Comparison of ENCODE assay signal across 7 mouse cellular contexts in the genomic region with DNA sequence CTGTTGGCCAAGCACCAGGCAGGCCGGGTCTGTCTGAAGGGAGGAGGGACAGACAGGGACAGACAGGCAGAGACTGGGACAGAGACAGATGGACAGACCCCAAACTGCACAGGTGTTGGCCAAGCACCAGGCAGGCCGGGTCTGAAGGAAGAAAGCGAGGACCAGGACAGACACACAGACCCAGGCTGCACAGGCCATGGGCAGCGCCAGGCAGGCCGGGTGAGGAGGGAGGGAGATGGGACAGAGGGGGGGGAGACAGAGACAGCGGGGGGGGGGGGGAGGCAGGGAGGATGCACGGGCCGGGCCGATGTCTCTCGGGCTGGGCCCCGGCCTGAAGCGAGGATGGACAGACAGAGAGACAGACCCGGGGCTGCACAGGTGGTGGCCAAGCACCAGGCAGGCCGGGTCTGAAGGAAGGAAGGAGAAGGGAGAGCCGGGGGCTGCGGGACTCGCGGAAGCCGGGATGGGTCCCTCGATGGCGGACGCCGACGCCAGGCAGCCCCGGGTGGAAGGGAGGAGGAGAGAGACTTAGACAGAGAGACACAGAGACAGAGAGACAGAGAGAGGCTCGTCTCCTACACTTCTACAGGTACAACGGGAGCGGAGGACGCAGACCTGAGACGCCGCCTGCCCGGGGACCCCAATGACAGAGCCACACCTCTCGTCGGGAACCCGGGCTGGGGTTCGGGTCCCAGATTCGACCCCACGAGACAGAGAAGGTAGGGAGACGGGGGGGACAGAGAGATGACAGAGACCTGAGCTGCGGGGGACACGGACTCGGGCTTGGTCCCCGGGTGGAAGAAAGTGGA. TPM values are rescaled to one million over a fixed set of nuclear protein-coding genes. Genes with fewer than 3 reads are reported as not detected.
DNase-seq lines count a peak whose midpoint lies in the region; ATAC-seq and TF ChIP-seq lines count a peak whose summit lies in the region.
"Not testable (repeated sequence)": the region's sequence is repeated elsewhere in the genome, so short reads cannot be mapped to it uniquely, and the experiment has no call there.

No protein-coding gene starts in this region.

- DNase-seq in adrenal gland, adult (ENCODE audit: inconsistent age in 2 of 2, low spot score in 1 of 2), result peak; percentile 63 to 67
- peak; percentile 75 for DNase-seq in embryo, embryonic 9.5 days (ENCODE audit: extremely low spot score)
- peak; percentile 97 for DNase-seq in heart, adult 11 months
- DNase-seq in kidney, adult 11 months, result peak; percentile 12
- DNase-seq in midbrain, embryonic 14.5 days, result peak; percentile 69
- DNase-seq in spleen, adult 2 months (ENCODE audit: low read depth in 1 of 2, low spot score in 2 of 2), result peak; percentile 35 to 42

- H3K27me3 ChIP-seq in limb, embryonic 12.5 days; midbrain, embryonic 14.5 days (ENCODE audit: control insufficient read depth, insufficient read depth, low read length); spleen, adult 2 months (ENCODE audit: control insufficient read depth, insufficient read depth, low read length): not testable (repeated sequence)

- peak; percentile 33 for ATAC-seq in limb, embryonic 12.5 days (ENCODE audit: insufficient number of reproducible peaks, insufficient read depth, low FRiP score, low TSS enrichment, low read depth)
- ATAC-seq in midbrain, embryonic 14.5 days (ENCODE audit: low FRiP score, low TSS enrichment), result peak; percentile 19

- not testable (repeated sequence) for H3K27ac ChIP-seq in limb, embryonic 12.5 days; midbrain, embryonic 14.5 days (replicated peaks; ENCODE audit: low read depth, low read length); spleen, adult 2 months (ENCODE audit: insufficient read depth, low read length)

- peaks cover 56% of the 10 kb centered on the region for H3K36me3 ChIP-seq in limb, embryonic 12.5 days
- H3K36me3 ChIP-seq in midbrain, embryonic 14.5 days (ENCODE audit: control insufficient read depth, insufficient read depth, low read length), result peaks cover 44% of the 10 kb centered on the region
- H3K36me3 ChIP-seq in spleen, adult 2 months (ENCODE audit: control insufficient read depth, insufficient read depth, low read length), result peaks cover 15% of the 10 kb centered on the region

- TF ChIP-seq POLR2A in spleen, adult 2 months (IDR thresholded peaks at IDR 0.05; ENCODE audit: low read depth, low read length), result not testable (repeated sequence)

- whole genome bisulfite sequencing in limb, embryonic 12.5 days, result 85% methylated on average over 43 of the region's 43 CpGs
- WGBS in midbrain, embryonic 14.5 days, result 84% methylated on average over 43 of the region's 43 CpGs
- WGBS in spleen, adult 2 months, result 88% methylated on average over 42 of the region's 43 CpGs

- TF ChIP-seq CTCF in spleen, adult 2 months (IDR thresholded peaks at IDR 0.05; ENCODE audit: extremely low read depth, insufficient read depth, insufficient read length, insufficient replicate concordance), result not testable (repeated sequence)

- H3K4me2 ChIP-seq in limb, embryonic 12.5 days; midbrain, embryonic 14.5 days (ENCODE audit: low read length): not testable (repeated sequence)

- not testable (repeated sequence) for H3K4me3 ChIP-seq in limb, embryonic 12.5 days (replicated peaks); midbrain, embryonic 14.5 days (replicated peaks; ENCODE audit: low read depth, low read length); spleen, adult 2 months (ENCODE audit: extremely low read depth, insufficient read depth, insufficient read length)

- not testable (repeated sequence) for H3K9ac ChIP-seq in limb, embryonic 12.5 days (replicated peaks); midbrain, embryonic 14.5 days (replicated peaks; ENCODE audit: low read length)

- H3K9me3 ChIP-seq in limb, embryonic 12.5 days, result peaks cover 56% of the 10 kb centered on the region
- H3K9me3 ChIP-seq in midbrain, embryonic 14.5 days (ENCODE audit: control insufficient read depth, low read length), result peaks cover 61% of the 10 kb centered on the region

- H3K4me1 ChIP-seq in limb, embryonic 12.5 days (replicated peaks); midbrain, embryonic 14.5 days (ENCODE audit: control insufficient read depth, insufficient read depth, low read length); spleen, adult 2 months (ENCODE audit: control insufficient read depth, insufficient read depth, insufficient read length): not testable (repeated sequence)

RNA-seq across cellular contexts. Expression of a gene that starts 13.0 kb away (rescaled TPM):
- polyA plus RNA-seq in limb, embryonic 12.5 days (2016; fragmentation: Nextera tagmentation; extraction: Ambion mirVana), result not detected in 2 replicates
- not detected in 2 replicates for polyA plus RNA-seq in midbrain, embryonic 14.5 days (2014; fragmentation: Nextera tagmentation; extraction: Ambion mirVana)
- not detected in 2 replicates for polyA plus RNA-seq in spleen, adult 2 months (2012; rRNA removed)

RNA-seq across cellular contexts. Expression of a gene that starts 42.9 kb away (rescaled TPM):
- not detected in 2 replicates for polyA plus RNA-seq in limb, embryonic 12.5 days (2016; fragmentation: Nextera tagmentation; extraction: Ambion mirVana)
- polyA plus RNA-seq in midbrain, embryonic 14.5 days (2014; fragmentation: Nextera tagmentation; extraction: Ambion mirVana), result not detected in 2 replicates
- not detected in 2 replicates for polyA plus RNA-seq in spleen, adult 2 months (2012; rRNA removed)

Comparison
In these comparisons a context has a peak if more than half of its experiments do, and no peak if none do; other contexts are left out.
1. DNase-seq: peak in every context shown above with its lines; median percentile 97 in heart, adult 11 months; 75 in embryo, embryonic 9.5 days; 69 in midbrain, embryonic 14.5 days; 65 in adrenal gland, adult; 38 in spleen, adult 2 months; 12 in kidney, adult 11 months.